Mouse (Mus musculus): ENCODE measurements around the gene Gmds. TPM values are rescaled to one million over a fixed set of nuclear protein-coding genes. Genes with fewer than 3 reads are reported as not detected.

Gmds gene
- polyA plus RNA-seq, 1 experiment from 2014 or later: 5.7 TPM

- H3K36me3 ChIP-seq (ENCODE audit: inconsistent target): no peaks in the 10 kb centered on the region
- WGBS (ENCODE audit: missing documents): 93% methylated on average over 4 of the region's 5 CpGs
- no peaks in the 10 kb centered on the region for H3K79me2 ChIP-seq (ENCODE audit: inconsistent target)
- H3K4me3 ChIP-seq (ENCODE audit: inconsistent target): no peak overlapping the region
- H3K27ac ChIP-seq: no peak overlapping the region
Observed at GRCm38 (mm10) chr13:32232391-32232790, 106.1 kb downstream of the Gmds start.

GRCm38 (mm10) chr13:32231956-32232355 is 106.6 kb downstream of the Gmds start:
- H3K36me3 ChIP-seq (ENCODE audit: inconsistent target): no peaks in the 10 kb centered on the region
- H3K27ac ChIP-seq: no peak overlapping the region
- no peaks in the 10 kb centered on the region for H3K79me2 ChIP-seq (ENCODE audit: inconsistent target)
- no peak overlapping the region for H3K4me3 ChIP-seq (ENCODE audit: inconsistent target)
- WGBS (ENCODE audit: missing documents): 89% methylated on average over 5 of the region's 5 CpGs

- WGBS (ENCODE audit: missing documents): 51% methylated on average over 6 of the region's 6 CpGs
- Histone ChIP-seq H3K36me3 (ENCODE audit: inconsistent target) (no peaks in the 10 kb centered on the region), H3K27ac (no peak overlapping the region), H3K79me2 (ENCODE audit: inconsistent target) (no peaks in the 10 kb centered on the region), H3K4me3 (ENCODE audit: inconsistent target) (no peak overlapping the region)
Observed at GRCm38 (mm10) chr13:32227874-32228562, 110.5 kb downstream of the Gmds start.

- H3K79me2 ChIP-seq (ENCODE audit: inconsistent target): no peaks in the 10 kb centered on the region
- 9% methylated on average over 2 of the region's 2 CpGs for WGBS (ENCODE audit: missing documents)
- H3K36me3 ChIP-seq (ENCODE audit: inconsistent target): no peaks in the 10 kb centered on the region
- no peak overlapping the region for H3K27ac ChIP-seq
- no peak overlapping the region for H3K4me3 ChIP-seq (ENCODE audit: inconsistent target)
Observed at GRCm38 (mm10) chr13:32217647-32218046, 120.9 kb downstream of the Gmds start.

GRCm38 (mm10) chr13:32213702-32214452 is 124.7 kb downstream of the Gmds start:
- no peak overlapping the region for H3K27ac ChIP-seq
- H3K4me3 ChIP-seq (ENCODE audit: inconsistent target): no peak overlapping the region
- WGBS (ENCODE audit: missing documents): 64% methylated on average over 9 of the region's 9 CpGs
- H3K36me3 ChIP-seq (ENCODE audit: inconsistent target): no peaks in the 10 kb centered on the region
- H3K79me2 ChIP-seq (ENCODE audit: inconsistent target): no peaks in the 10 kb centered on the region

- Histone ChIP-seq H3K36me3 (ENCODE audit: inconsistent target) (no peaks in the 10 kb centered on the region), H3K79me2 (ENCODE audit: inconsistent target) (no peaks in the 10 kb centered on the region), H3K27ac (no peak overlapping the region), H3K4me3 (ENCODE audit: inconsistent target) (no peak overlapping the region)
- WGBS (ENCODE audit: missing documents): 33% methylated on average over 2 of the region's 2 CpGs
Observed at GRCm38 (mm10) chr13:32212125-32212524, 126.4 kb downstream of the Gmds start.

- no peak overlapping the region for H3K4me3 ChIP-seq (ENCODE audit: inconsistent target)
- H3K36me3 ChIP-seq (ENCODE audit: inconsistent target): no peaks in the 10 kb centered on the region
- H3K79me2 ChIP-seq (ENCODE audit: inconsistent target): no peaks in the 10 kb centered on the region
- 89% methylated on average over 5 of the region's 5 CpGs for WGBS (ENCODE audit: missing documents)
- H3K27ac ChIP-seq: no peak overlapping the region
Observed at GRCm38 (mm10) chr13:32207172-32207908, 131.2 kb downstream of the Gmds start.

- H3K27ac ChIP-seq: no peak overlapping the region
- no peaks in the 10 kb centered on the region for H3K36me3 ChIP-seq (ENCODE audit: inconsistent target)
- 33% methylated on average over 3 of the region's 3 CpGs for WGBS (ENCODE audit: missing documents)
- no peak overlapping the region for H3K4me3 ChIP-seq (ENCODE audit: inconsistent target)
- no peaks in the 10 kb centered on the region for H3K79me2 ChIP-seq (ENCODE audit: inconsistent target)
Observed at GRCm38 (mm10) chr13:32179906-32180305, 158.6 kb downstream of the Gmds start.

GRCm38 (mm10) chr13:32178682-32179081 is 159.9 kb downstream of the Gmds start:
- no peaks in the 10 kb centered on the region for H3K79me2 ChIP-seq (ENCODE audit: inconsistent target)
- no peak overlapping the region for H3K27ac ChIP-seq
- H3K4me3 ChIP-seq (ENCODE audit: inconsistent target): no peak overlapping the region
- 100% methylated on average over 1 of the region's 1 CpGs for WGBS (ENCODE audit: missing documents)
- H3K36me3 ChIP-seq (ENCODE audit: inconsistent target): no peaks in the 10 kb centered on the region

GRCm38 (mm10) chr13:32177852-32178453 is 160.6 kb downstream of the Gmds start:
- Histone ChIP-seq H3K36me3 (ENCODE audit: inconsistent target) (no peaks in the 10 kb centered on the region), H3K4me3 (ENCODE audit: inconsistent target) (no peak overlapping the region), H3K27ac (no peak overlapping the region), H3K79me2 (ENCODE audit: inconsistent target) (no peaks in the 10 kb centered on the region)
- 96% methylated on average over 2 of the region's 2 CpGs for WGBS (ENCODE audit: missing documents)

- Histone ChIP-seq H3K36me3 (ENCODE audit: inconsistent target) (no peaks in the 10 kb centered on the region), H3K4me3 (ENCODE audit: inconsistent target) (no peak overlapping the region), H3K27ac (no peak overlapping the region), H3K79me2 (ENCODE audit: inconsistent target) (no peaks in the 10 kb centered on the region)
- WGBS (ENCODE audit: missing documents): 83% methylated on average over 2 of the region's 2 CpGs
Observed at GRCm38 (mm10) chr13:32175028-32175427, 163.5 kb downstream of the Gmds start.

- Histone ChIP-seq H3K36me3 (ENCODE audit: inconsistent target) (no peaks in the 10 kb centered on the region), H3K79me2 (ENCODE audit: inconsistent target) (no peaks in the 10 kb centered on the region), H3K4me3 (ENCODE audit: inconsistent target) (no peak overlapping the region), H3K27ac (no peak overlapping the region)
- WGBS (ENCODE audit: missing documents): 28% methylated on average over 5 of the region's 5 CpGs
Observed at GRCm38 (mm10) chr13:32169173-32169572, 169.4 kb downstream of the Gmds start.

- no peak overlapping the region for H3K4me3 ChIP-seq (ENCODE audit: inconsistent target)
- H3K27ac ChIP-seq: no peak overlapping the region
- H3K79me2 ChIP-seq (ENCODE audit: inconsistent target): no peaks in the 10 kb centered on the region
- no peaks in the 10 kb centered on the region for H3K36me3 ChIP-seq (ENCODE audit: inconsistent target)
- 97% methylated on average over 6 of the region's 6 CpGs for WGBS (ENCODE audit: missing documents)
Observed at GRCm38 (mm10) chr13:32167806-32168205, 170.7 kb downstream of the Gmds start.

GRCm38 (mm10) chr13:32165581-32165980 is 173.0 kb downstream of the Gmds start:
- Histone ChIP-seq H3K79me2 (ENCODE audit: inconsistent target) (no peaks in the 10 kb centered on the region), H3K4me3 (ENCODE audit: inconsistent target) (no peak overlapping the region), H3K36me3 (ENCODE audit: inconsistent target) (no peaks in the 10 kb centered on the region), H3K27ac (no peak overlapping the region)
- 100% methylated on average over 2 of the region's 2 CpGs for WGBS (ENCODE audit: missing documents)
